In the genomic region with DNA sequence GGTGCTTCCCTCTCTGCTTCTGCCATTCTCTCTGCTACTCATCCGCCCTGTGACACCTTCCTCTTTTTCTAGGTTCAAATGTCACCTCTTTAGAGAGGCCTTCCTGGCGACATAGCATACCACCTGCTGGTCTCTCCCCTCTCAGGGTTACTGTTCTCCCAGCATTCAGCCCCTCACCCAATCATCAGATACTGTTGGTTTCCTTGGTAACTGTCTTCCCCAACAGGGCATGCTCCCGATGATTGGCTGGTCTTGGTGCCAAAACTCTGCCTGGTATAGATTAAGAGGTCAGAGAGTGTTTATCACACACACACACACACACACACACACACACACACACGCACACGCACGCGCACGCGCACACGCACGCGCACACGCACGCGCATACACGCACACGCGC, we compare ENCODE assay signal across 14 mouse cellular contexts. TPM values are rescaled to one million over a fixed set of nuclear protein-coding genes. Genes with fewer than 3 reads are reported as not detected.
A peak's percentile ranks its signal among the peaks of the same experiment; 100 is the strongest.
DNase-seq lines count a peak whose midpoint lies in the region; ATAC-seq and TF ChIP-seq lines count a peak whose summit lies in the region.
"Had no signal": no experiment of that assay in that cellular context is flagged by ENCODE, and none has a peak within 500 bp of the region (broad histone marks: within the 10 kb centered on the region; RNA-seq: fewer than 3 reads in every experiment).

No protein-coding gene starts in this region.

- DNase-seq in layer of hippocampus, postnatal 10 days (ENCODE audit: low spot score in 2 of 2): peak; percentile 15 to 27
- no peak for DNase-seq in layer of hippocampus, postnatal 14 days (ENCODE audit: low spot score in 2 of 2)
- DNase-seq in forebrain, postnatal 0 days: peak; percentile 65
- no peak for DNase-seq in frontal cortex, postnatal 25 days (ENCODE audit: low spot score in 2 of 2)
- no peak for DNase-seq in cerebellum, adult 11-12 months
- DNase-seq in adipocyte (ENCODE audit: low spot score): no peak
- DNase-seq: heart, postnatal 14 days; lung, embryonic 14.5 days; thymus, adult 2 months had no signal

- WGBS in forebrain, postnatal 0 days: 57% methylated on average over 18 of the region's 18 CpGs
- WGBS in limb, embryonic 13.5 days: 69% methylated on average over 18 of the region's 18 CpGs

- no peaks in the 10 kb centered on the region for H3K9me3 ChIP-seq in forebrain, postnatal 0 days (ENCODE audit: low read length)
- H3K9me3 ChIP-seq in limb, embryonic 13.5 days: no peaks in the 10 kb centered on the region

- 0 out of 2 replicates have a peak, but pooled peaks have one; percentile 9 for TF ChIP-seq CTCF in forebrain, postnatal 0 days (IDR thresholded peaks at IDR 0.05; ENCODE audit: low read depth)

- no peaks in the 10 kb centered on the region for H3K36me3 ChIP-seq in forebrain, postnatal 0 days (ENCODE audit: insufficient read depth)
- H3K36me3 ChIP-seq in limb, embryonic 13.5 days: no peaks in the 10 kb centered on the region

- no peak overlapping the region for H3K4me3 ChIP-seq in forebrain, postnatal 0 days (ENCODE audit: low read depth, low read length)
- H3K4me3 ChIP-seq in limb, embryonic 13.5 days: no peak overlapping the region

- no peak overlapping the region for H3K9ac ChIP-seq in forebrain, postnatal 0 days
- no peak overlapping the region for H3K9ac ChIP-seq in limb, embryonic 13.5 days
- H3K9ac ChIP-seq: lung, embryonic 14.5 days had no signal

- no peak overlapping the region; the same call in 1 of the 2 replicates for H3K27ac ChIP-seq in forebrain, postnatal 0 days (ENCODE audit: low read depth, low read length)
- H3K27ac ChIP-seq in limb, embryonic 13.5 days: no peak overlapping the region

- H3K4me2 ChIP-seq in forebrain, postnatal 0 days (ENCODE audit: low read depth): no peak overlapping the region
- 0 out of 2 replicates have a peak overlapping the region, but pooled peaks have one; percentile 19 for H3K4me2 ChIP-seq in limb, embryonic 13.5 days (replicated peaks)
- H3K4me2 ChIP-seq: lung, embryonic 14.5 days had no signal

- peaks cover 8% of the 10 kb centered on the region; the same call in 1 of the 2 replicates for H3K4me1 ChIP-seq in forebrain, postnatal 0 days (ENCODE audit: insufficient read depth)
- peaks cover 32% of the 10 kb centered on the region for H3K4me1 ChIP-seq in limb, embryonic 13.5 days

- peak; percentile 83 for ATAC-seq in forebrain, postnatal 0 days
- ATAC-seq in limb, embryonic 13.5 days (ENCODE audit: low FRiP score, low read depth): no peak

- H3K27me3 ChIP-seq in forebrain, postnatal 0 days (ENCODE audit: insufficient read depth, low read length): no peaks in the 10 kb centered on the region
- no peaks in the 10 kb centered on the region for H3K27me3 ChIP-seq in limb, embryonic 13.5 days

RNA-seq across cellular contexts. Expression of a gene that starts 2.4 kb away (rescaled TPM):
- under 1 TPM in 1 of 2 experiments, not detected in 1; 0.21 TPM for total RNA-seq in layer of hippocampus, postnatal 10 days (2021)
- total RNA-seq in layer of hippocampus, postnatal 14 days (2021): not detected
- total RNA-seq in forebrain, postnatal 0 days (2014; rRNA removed): 0.31 and 1.6 TPM in 2 replicates
- polyA plus RNA-seq in forebrain, postnatal 0 days (2015; fragmentation: Nextera tagmentation; extraction: Ambion mirVana): 1.6 and 1.9 TPM in 2 replicates
- 0.84 and 1.5 TPM in 2 replicates for polyA plus RNA-seq in limb, embryonic 13.5 days (2015; fragmentation: Nextera tagmentation; extraction: Ambion mirVana)
- total RNA-seq: CH12.LX; granulocyte monocyte progenitor cell, adult 5-6 weeks; left cerebral cortex, postnatal 25 days; megakaryocyte-erythroid progenitor cell, adult 5-6 weeks had no signal

RNA-seq across cellular contexts. Expression of a gene that starts 4.8 kb away (rescaled TPM):
- total RNA-seq in layer of hippocampus, postnatal 10 days (2021): under 1 TPM; 0.07 TPM
- under 1 TPM; 0.10 to 0.12 TPM for total RNA-seq in layer of hippocampus, postnatal 14 days (2021)
- 0.08 TPM in 1 of 2 replicates, not detected in the other for total RNA-seq in forebrain, postnatal 0 days (2014; rRNA removed)
- polyA plus RNA-seq in forebrain, postnatal 0 days (2015; fragmentation: Nextera tagmentation; extraction: Ambion mirVana): 0.02 and 0.03 TPM in 2 replicates
- 0.43 and 0.56 TPM in 2 replicates for polyA plus RNA-seq in limb, embryonic 13.5 days (2015; fragmentation: Nextera tagmentation; extraction: Ambion mirVana)
- total RNA-seq: granulocyte monocyte progenitor cell, adult 5-6 weeks; heart, postnatal 14 days; megakaryocyte-erythroid progenitor cell, adult 5-6 weeks had no signal
- polyA plus RNA-seq: lung, embryonic 14.5 days had no signal

RNA-seq across cellular contexts. Expression of a gene that starts 56.1 kb away (rescaled TPM):
- 10 to 100 TPM; 41.9 to 42.6 TPM for total RNA-seq in layer of hippocampus, postnatal 10 days (2021)
- total RNA-seq in layer of hippocampus, postnatal 14 days (2021): 10 to 100 TPM; 42.7 to 50.9 TPM
- 11.5 and 18.9 TPM in 2 replicates for total RNA-seq in forebrain, postnatal 0 days (2014; rRNA removed)
- polyA plus RNA-seq in forebrain, postnatal 0 days (2015; fragmentation: Nextera tagmentation; extraction: Ambion mirVana): 6.7 and 7.0 TPM in 2 replicates
- 0.96 and 1.1 TPM in 2 replicates for polyA plus RNA-seq in limb, embryonic 13.5 days (2015; fragmentation: Nextera tagmentation; extraction: Ambion mirVana)
- total RNA-seq: CH12.LX; granulocyte monocyte progenitor cell, adult 5-6 weeks; megakaryocyte-erythroid progenitor cell, adult 5-6 weeks had no signal

Comparison
In these comparisons a context has a peak if more than half of its experiments do, and no peak if none do; other contexts are left out.
1. DNase-seq: peak in layer of hippocampus, postnatal 10 days (2 of 2) and forebrain, postnatal 0 days (single experiment); none in layer of hippocampus, postnatal 14 days (0 of 2), frontal cortex, postnatal 25 days (0 of 2), cerebellum, adult 11-12 months (single experiment) and adipocyte (single experiment).